Mouse (Mus musculus) midbrain, embryonic 10.5 days (tissue): Measurements from ENCODE around the gene Relt. TPM values are rescaled to one million over a fixed set of nuclear protein-coding genes. Genes with fewer than 3 reads are reported as not detected.

Experiments
- DNase-seq: peaks from one replicate; pipeline ENCODE4 v3.0.0-alpha.2; 2017; ENCODE audit warnings: low spot score
- H3K27ac ChIP-seq: fragments of 300-500 bp; sonication (generic); replicated peaks from 2 replicates; pipeline ENCODE4 v1.5.1; 2016; ENCODE audit warnings: mild to moderate bottlenecking
- H3K27me3 ChIP-seq: fragments of 300-500 bp; sonication (generic); 2 replicates; pipeline ENCODE4 v1.6.1; 2016; ENCODE audit warnings: low read depth, mild to moderate bottlenecking; ENCODE audit not compliant: poor library complexity, severe bottlenecking
- H3K36me3 ChIP-seq: fragments of 300-500 bp; sonication (generic); 2 replicates; pipeline ENCODE4 v1.6.1; 2016; ENCODE audit warnings: mild to moderate bottlenecking, moderate library complexity
- H3K4me1 ChIP-seq: fragments of 300-500 bp; sonication (generic); 2 replicates; pipeline ENCODE4 v1.6.1; 2016
- H3K4me3 ChIP-seq: fragments of 300-500 bp; sonication (generic); 2 replicates; pipeline ENCODE4 v1.5.1; 2016; ENCODE audit warnings: mild to moderate bottlenecking, moderate library complexity
- H3K9me3 ChIP-seq: fragments of 300-500 bp; sonication (generic); replicated peaks from 2 replicates; pipeline ENCODE4 v1.6.1; 2016; ENCODE audit warnings: mild to moderate bottlenecking
- WGBS: fragments of 180-500 bp; shearing (Covaris S2); methylation state at CpG from one replicate; pipeline ENCODE4 v1.1.7; 2016; 5-methylcytosine and 5-hydroxymethylcytosine counted together
- microRNA-seq: library from miRNA; unstranded; fragments of <30 nt; microRNA quantifications from one replicate; pipeline ENCODE4, GENCODE M21; 2017
- polyA plus RNA-seq: library from polyadenylated mRNA; unstranded; fragments of >200 nt; fragmentation: Nextera tagmentation; extraction: Ambion mirVana; gene quantifications from 2 replicates; pipeline ENCODE4 v1.2.1, GENCODE M21; 2016

Gene Relt
- polyA plus RNA-seq, 1 experiment from 2014 or later, result 5.2 TPM

GRCm38 (mm10) chr7:100812641-100813040 lies 50.6 kb downstream of the Relt start:
- Histone ChIP-seq H3K4me1 (peaks cover 12% of the 10 kb centered on the region), H3K9me3 (no peaks in the 10 kb centered on the region), H3K27me3 (no peaks in the 10 kb centered on the region), H3K27ac (no peak overlapping the region), H3K4me3 (no peak overlapping the region), H3K36me3 (0 out of 2 replicates have a peak, but pooled peaks cover 7% of the 10 kb centered on the region)
- WGBS, result 83% methylated on average over 5 of the region's 5 CpGs
- no peak for DNase-seq

GRCm38 (mm10) chr7:100811912-100812311 lies 51.3 kb downstream of the Relt start:
- 0 out of 2 replicates have a peak, but pooled peaks cover 7% of the 10 kb centered on the region for H3K36me3 ChIP-seq
- no peaks in the 10 kb centered on the region for H3K27me3 ChIP-seq
- no peak overlapping the region for H3K27ac ChIP-seq
- H3K4me3 ChIP-seq, result no peak overlapping the region
- no peak for DNase-seq
- peaks cover 12% of the 10 kb centered on the region for H3K4me1 ChIP-seq
- H3K9me3 ChIP-seq, result no peaks in the 10 kb centered on the region
- WGBS, result 88% methylated on average over 5 of the region's 5 CpGs

- Histone ChIP-seq H3K27me3 (no peaks in the 10 kb centered on the region), H3K36me3 (no peaks in the 10 kb centered on the region), H3K4me3 (no peak overlapping the region), H3K27ac (no peak overlapping the region), H3K9me3 (no peaks in the 10 kb centered on the region), H3K4me1 (no peaks in the 10 kb centered on the region)
- no peak for DNase-seq
- 85% methylated on average over 2 of the region's 2 CpGs for WGBS
These were observed 57.9 kb downstream of the Relt start for GRCm38 (mm10) chr7:100805391-100805790.

DNA sequence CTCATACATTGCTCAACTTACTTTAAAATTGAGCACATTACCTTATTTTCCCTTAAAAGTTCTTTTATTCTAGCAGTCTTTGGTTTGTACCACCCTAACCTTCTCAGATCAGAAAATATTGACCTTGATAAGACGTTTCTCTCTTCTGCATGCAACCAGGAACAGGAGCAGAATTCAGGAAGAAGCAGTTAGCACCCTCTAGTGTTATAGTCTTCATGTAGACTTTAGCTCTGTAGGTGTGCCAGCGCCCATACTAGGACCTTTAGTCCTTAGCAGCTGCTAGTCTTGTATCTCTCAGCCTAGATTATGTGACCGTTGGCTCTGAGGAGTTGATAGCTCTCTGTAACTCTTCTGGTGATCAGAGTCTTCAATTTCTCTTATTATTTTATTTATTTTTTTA lies 64.4 kb downstream of the Relt start:
- H3K36me3 ChIP-seq, result no peaks in the 10 kb centered on the region
- no peaks in the 10 kb centered on the region for H3K27me3 ChIP-seq
- no peak for DNase-seq
- H3K4me1 ChIP-seq, result no peaks in the 10 kb centered on the region
- WGBS, result 73% methylated on average over 3 of the region's 3 CpGs
- no peaks in the 10 kb centered on the region for H3K9me3 ChIP-seq
- no peak overlapping the region for H3K27ac ChIP-seq
- no peak overlapping the region for H3K4me3 ChIP-seq

Small RNA genes within 50 kb of the gene (microRNA-seq; reads per million reads assigned to microRNA genes)
- gene Mir3102, result 132 reads per million, percentile 55 among the genes with 10 or more reads in this experiment

Other genes with a start within 250 kb of the Relt start
- 4.2 and 4.4 TPM in 2 replicates for gene Plekhb1, start 201.0 kb downstream of the Relt start, polyA plus RNA-seq
- 29.3 and 37.3 TPM in 2 replicates for gene Fam168a, start 156.8 kb downstream of the Relt start, polyA plus RNA-seq
- 6.4 and 7.1 TPM in 2 replicates for gene Arhgef17, start 68.7 kb upstream of the Relt start, polyA plus RNA-seq
- gene P2ry6, start 111.2 kb upstream of the Relt start, polyA plus RNA-seq, result 1.8 and 2.4 TPM in 2 replicates
- 0.22 TPM in 2 replicates for gene P2ry2, start 149.4 kb upstream of the Relt start, polyA plus RNA-seq
- gene Fchsd2, start 229.4 kb upstream of the Relt start, polyA plus RNA-seq, result 19.0 and 21.2 TPM in 2 replicates